Mouse (Mus musculus): Measurements from ENCODE around the gene Lrrn4.

- TF ChIP-seq HCFC1 (IDR thresholded peaks at IDR 0.05; ENCODE audit: borderline replicate concordance, insufficient read depth, low read length) (no peak), CHD2 (IDR thresholded peaks at IDR 0.05; ENCODE audit: low read depth, low read length) (no peak)
Measured at GRCm38 (mm10) chr2:132884303-132884967, 3.7 kb upstream of the Lrrn4 start.
